Mouse (Mus musculus) T-helper 17 cell (primary cell): ENCODE data around the gene Il33.

ENCODE experiments used
- in situ Hi-C, 2 experiments: fragments of 300-600 bp; cut with MboI, MseI; formaldehyde crosslinking; loops; 1 replicate in 1 of 2; 2 replicates in 1 of 2; pipeline ENCODE4 v1.15.1; 2025; ENCODE audit warnings: high pct_unique_total_duplicates in 2 of 2

Il33 gene

DNA sequence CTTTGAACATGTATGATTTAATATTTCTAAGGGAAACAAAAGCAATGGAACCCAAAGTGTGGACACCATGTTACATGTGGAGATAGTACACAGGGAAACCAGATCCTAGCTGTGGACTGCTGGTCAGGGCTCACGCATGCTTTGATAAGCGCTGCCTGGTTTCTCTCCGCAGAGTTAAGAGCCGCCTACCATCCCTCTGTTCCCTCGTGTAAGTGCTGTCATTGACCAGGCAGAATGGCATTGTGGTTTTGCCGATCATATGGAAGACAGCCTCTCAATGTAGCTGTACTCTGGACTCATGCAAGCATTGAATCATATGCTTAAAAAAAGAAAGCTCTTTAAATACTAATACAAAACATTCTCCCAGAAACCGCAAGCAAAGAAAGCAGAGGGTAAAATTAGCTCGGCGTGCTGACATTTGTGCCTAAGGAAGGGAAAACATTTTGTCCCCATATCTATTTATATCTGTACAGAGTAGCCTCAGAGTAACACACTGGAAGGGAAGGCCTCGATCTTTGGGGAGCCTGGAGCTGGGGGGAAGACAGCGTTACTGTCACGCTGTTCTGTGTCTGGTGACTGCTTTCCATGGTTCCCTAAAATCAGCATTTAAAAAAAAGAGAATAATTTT, 61.7 kb downstream of the Il33 start:
- in situ Hi-C loops: no loop called here

DNA sequence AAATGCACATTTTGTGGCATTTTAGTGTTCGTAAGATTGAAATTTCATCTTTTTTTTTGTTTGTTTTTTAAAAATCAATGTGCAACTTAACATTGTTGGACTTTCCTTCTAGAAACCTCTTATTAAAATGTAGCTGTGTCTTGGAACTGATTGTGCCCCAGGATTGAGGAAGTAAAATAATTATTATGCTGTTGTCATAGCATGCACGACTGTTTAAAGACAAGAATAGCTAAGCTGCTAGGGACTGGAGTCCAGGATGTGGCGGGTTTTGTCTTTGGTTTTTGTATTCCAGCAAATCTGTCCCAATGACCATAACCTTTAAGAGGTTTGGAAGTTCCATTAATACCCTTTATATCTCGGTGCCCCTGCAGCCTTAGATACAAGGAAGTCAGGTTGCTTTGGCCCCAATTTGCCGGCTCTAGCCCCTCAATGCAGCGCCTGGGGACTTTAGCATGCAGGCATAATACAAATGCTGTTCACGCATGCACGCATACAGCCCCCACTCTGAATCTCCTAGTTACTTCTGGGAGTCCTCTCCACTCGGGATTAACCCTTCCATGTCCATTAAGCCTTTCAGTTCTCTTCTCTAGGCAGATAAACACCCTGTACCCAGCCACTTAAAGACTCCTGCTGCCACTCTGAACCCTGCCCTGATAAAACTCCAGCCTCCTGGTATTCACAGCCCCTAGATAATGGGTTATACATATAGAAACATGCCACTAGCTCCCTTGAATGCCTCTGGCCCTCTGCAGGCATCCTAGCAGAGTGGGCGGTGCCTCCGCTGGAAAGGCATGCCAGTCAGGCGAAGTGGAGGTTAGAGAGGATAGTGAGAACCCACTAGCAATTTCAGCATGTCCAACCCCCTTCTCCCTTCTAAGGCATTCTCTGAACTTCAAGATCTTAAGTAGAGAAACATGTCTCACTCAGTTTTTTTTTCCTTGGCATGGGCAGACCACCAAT, 75.8 kb downstream of the Il33 start:
- in situ Hi-C loops: no loop called here

DNA sequence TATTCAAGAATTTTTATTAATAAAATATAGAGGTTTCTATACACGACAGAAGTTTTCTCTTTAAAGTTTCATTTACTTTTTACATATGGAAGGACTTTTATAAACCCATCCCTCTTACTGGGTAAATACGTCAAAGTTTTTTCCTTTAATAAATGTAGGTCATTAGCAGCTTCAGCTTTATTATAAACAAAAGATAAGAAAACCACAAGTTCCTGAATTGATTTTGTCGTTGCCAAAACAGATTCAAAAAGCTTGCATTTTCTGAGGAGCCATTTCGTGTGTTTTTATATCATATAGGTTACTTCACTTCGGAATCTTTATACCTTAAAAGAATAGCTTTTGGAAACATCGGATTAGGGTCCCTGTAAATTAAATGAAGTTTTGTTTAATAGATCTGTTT, 76.6 kb downstream of the Il33 start:
- in situ Hi-C loops: no loop called here

DNA sequence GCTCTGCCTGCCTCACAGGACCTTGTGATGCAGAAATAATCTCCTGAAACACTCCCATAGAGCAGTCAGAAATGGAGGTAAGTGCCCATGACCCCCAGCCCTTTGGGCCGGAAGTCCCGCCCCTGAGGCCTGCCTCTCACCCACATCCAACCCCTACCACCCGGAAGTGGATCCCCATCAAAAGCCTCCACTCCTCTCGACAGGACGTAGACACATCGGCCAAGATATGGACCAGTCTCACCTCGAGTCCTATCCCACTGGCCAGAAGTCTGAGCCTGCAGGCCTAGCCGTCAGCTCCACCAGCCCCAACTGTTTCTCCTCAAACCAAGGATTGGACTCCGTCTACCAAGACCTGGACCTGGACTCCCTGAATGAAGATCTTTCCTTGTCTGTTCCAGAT, 78.7 kb downstream of the Il33 start, which contains the start of gene Trpd52l3:
Gene Trpd52l3, plus strand, starts transcription at position 170 of the 400 bp plus-strand sequence.
- in situ Hi-C loops: no loop called here

DNA sequence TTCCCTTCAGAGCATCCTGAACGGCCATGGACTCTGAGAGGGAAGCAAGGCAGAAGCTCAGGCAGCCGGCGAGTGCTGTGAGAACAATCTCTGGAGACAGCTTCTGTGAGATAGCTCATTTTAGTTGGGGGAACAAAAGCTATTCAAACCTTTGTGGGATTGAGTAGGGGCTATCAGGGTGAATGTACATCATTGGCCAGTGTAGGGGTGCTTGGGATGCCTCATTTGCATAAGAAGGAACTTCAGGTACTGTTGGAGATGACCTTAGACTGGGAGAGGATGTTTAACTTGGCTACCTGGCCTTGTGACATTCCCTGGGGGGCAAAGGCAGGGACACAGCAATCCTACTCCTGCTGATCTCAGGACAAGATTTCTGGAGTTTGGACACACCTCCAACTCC, 81.5 kb downstream of the Il33 start:
- in situ Hi-C loops: no loop called here
